Mouse (Mus musculus) bone marrow, adult 2 months (tissue): ENCODE measurements around the gene Bpgm. TPM values are rescaled to one million over a fixed set of nuclear protein-coding genes. Genes with fewer than 3 reads are reported as not detected.

ENCODE experiments used
- H3K27ac ChIP-seq: fragments of 200-500 bp; 2 replicates; pipeline ENCODE4 v1.5.1; 2012; ENCODE audit warnings: low read depth, mild to moderate bottlenecking, control low read depth, inconsistent platforms, low read length; ENCODE audit not compliant: control insufficient read depth, poor library complexity, insufficient read depth
- H3K4me1 ChIP-seq: fragments of 200-500 bp; 2 replicates; pipeline ENCODE4 v1.6.1; 2011; ENCODE audit warnings: low read length; ENCODE audit not compliant: control insufficient read depth, insufficient read depth
- H3K4me3 ChIP-seq: fragments of 200-500 bp; replicated peaks from 2 replicates; pipeline ENCODE3; 2011; ENCODE audit warnings: mild to moderate bottlenecking, low read depth, low read length, control low read depth; ENCODE audit not compliant: control insufficient read depth
- CTCF ChIP-seq: fragments of 200-500 bp; IDR thresholded peaks from 2 replicates; pipeline ENCODE4 v1.5.1; 2011; ENCODE audit warnings: low read length, control low read depth; ENCODE audit not compliant: control insufficient read depth, insufficient read depth
- POLR2A ChIP-seq: fragments of 200-500 bp; IDR thresholded peaks from 2 replicates; pipeline ENCODE4 v1.6.1; 2011; ENCODE audit warnings: low read depth, mild to moderate bottlenecking, control low read depth, low read length, borderline replicate concordance; ENCODE audit not compliant: control insufficient read depth
- WGBS: fragments of 180-500 bp; shearing (Covaris S2); methylation state at CpG from one replicate; pipeline ENCODE4 v1.1.7; 2018; 5-methylcytosine and 5-hydroxymethylcytosine counted together
- polyA plus RNA-seq: library from polyadenylated mRNA; stranded (reverse); fragments of >200 nt; gene quantifications from 2 replicates; pipeline ENCODE4 v1.2.4, GENCODE M21; 2011; ENCODE audit warnings: low replicate concordance; ENCODE audit not compliant: missing spikeins, insufficient read depth, insufficient read length

Bpgm gene
- polyA plus RNA-seq, 1 experiment = 201 TPM

GRCm38 (mm10) chr6:34525499-34525924, 49.5 kb downstream of the Bpgm start:
- Histone ChIP-seq H3K4me3 (no peak overlapping the region), H3K27ac (no peak overlapping the region), H3K4me1 (peaks cover 3% of the 10 kb centered on the region; the same call in 1 of the 2 replicates)
- TF ChIP-seq POLR2A (no peak), CTCF (no peak)
- 63% methylated on average over 1 of the region's 1 CpGs for WGBS

GRCm38 (mm10) chr6:34525927-34526326, 49.9 kb downstream of the Bpgm start:
- Histone ChIP-seq H3K4me1 (peaks cover 3% of the 10 kb centered on the region; the same call in 1 of the 2 replicates), H3K27ac (no peak overlapping the region)
- TF ChIP-seq POLR2A (no peak), CTCF (no peak)

GRCm38 (mm10) chr6:34526389-34526788, 50.4 kb downstream of the Bpgm start:
- H3K27ac ChIP-seq = no peak overlapping the region
- no peak overlapping the region for H3K4me3 ChIP-seq
- 58% methylated on average over 3 of the region's 3 CpGs for WGBS
- H3K4me1 ChIP-seq = peaks cover 3% of the 10 kb centered on the region; the same call in 1 of the 2 replicates
- no peak for TF ChIP-seq POLR2A
- no peak for TF ChIP-seq CTCF

More at GRCm38 (mm10) chr6:34525927-34526326, 49.9 kb downstream of the Bpgm start:
- no peak overlapping the region for H3K4me3 ChIP-seq
- 61% methylated on average over 6 of the region's 6 CpGs for WGBS

- WGBS = 87% methylated on average over 2 of the region's 2 CpGs
Observed at GRCm38 (mm10) chr6:34528131-34528530, 52.1 kb downstream of the Bpgm start.

GRCm38 (mm10) chr6:34529992-34530391, 54.0 kb downstream of the Bpgm start:
- Histone ChIP-seq H3K27ac (no peak overlapping the region), H3K4me3 (no peak overlapping the region)
- 79% methylated on average over 3 of the region's 3 CpGs for WGBS

More at GRCm38 (mm10) chr6:34528131-34528530, 52.1 kb downstream of the Bpgm start:
- no peak overlapping the region for H3K27ac ChIP-seq
- H3K4me3 ChIP-seq = no peak overlapping the region
- TF ChIP-seq CTCF = no peak
- peaks cover 3% of the 10 kb centered on the region; the same call in 1 of the 2 replicates for H3K4me1 ChIP-seq

GRCm38 (mm10) chr6:34533055-34533454, 57.0 kb downstream of the Bpgm start:
- WGBS = 69% methylated on average over 1 of the region's 1 CpGs
- TF ChIP-seq CTCF = no peak
- no peak overlapping the region for H3K4me3 ChIP-seq
- no peaks in the 10 kb centered on the region for H3K4me1 ChIP-seq
- H3K27ac ChIP-seq = no peak overlapping the region

More at GRCm38 (mm10) chr6:34529992-34530391, 54.0 kb downstream of the Bpgm start:
- TF ChIP-seq POLR2A (no peak), CTCF (no peak)
- peaks cover 3% of the 10 kb centered on the region; the same call in 1 of the 2 replicates for H3K4me1 ChIP-seq

GRCm38 (mm10) chr6:34533896-34534295, 57.9 kb downstream of the Bpgm start:
- Histone ChIP-seq H3K4me1 (no peaks in the 10 kb centered on the region), H3K27ac (no peak overlapping the region), H3K4me3 (no peak overlapping the region)
- TF ChIP-seq POLR2A = no peak
- no peak for TF ChIP-seq CTCF
- 59% methylated on average over 5 of the region's 5 CpGs for WGBS

GRCm38 (mm10) chr6:34542866-34543265, 66.9 kb downstream of the Bpgm start:
- H3K4me3 ChIP-seq = no peak overlapping the region
- TF ChIP-seq CTCF (no peak), POLR2A (no peak)
- no peaks in the 10 kb centered on the region for H3K4me1 ChIP-seq
- no peak overlapping the region for H3K27ac ChIP-seq
- WGBS = 79% methylated on average over 4 of the region's 4 CpGs
